10 mouse cellular contexts compared by ENCODE assay signal in genomic region chr1:45675771-45676439, GRCm38 (mm10).
DNase-seq lines count a peak whose midpoint lies in the region; ATAC-seq and TF ChIP-seq lines count a peak whose summit lies in the region.
"Had no signal": no experiment of that assay in that cellular context is flagged by ENCODE, and none has a peak within 500 bp of the region (broad histone marks: within the 10 kb centered on the region; RNA-seq: fewer than 3 reads in every experiment).

No protein-coding gene starts in this region.

- WGBS in intestine, embryonic 14.5 days: 57% methylated on average over 5 of the region's 5 CpGs
- 70% methylated on average over 5 of the region's 5 CpGs for WGBS in intestine, postnatal 0 days
- 77% methylated on average over 5 of the region's 5 CpGs for WGBS in hindbrain, postnatal 0 days
- WGBS in midbrain, postnatal 0 days: 87% methylated on average over 5 of the region's 5 CpGs

- peaks cover 2% of the 10 kb centered on the region; the same call in 1 of the 2 replicates for H3K4me1 ChIP-seq in intestine, embryonic 14.5 days (replicated peaks; ENCODE audit: control insufficient read depth, insufficient read depth, low read length)
- no peaks in the 10 kb centered on the region for H3K4me1 ChIP-seq in intestine, postnatal 0 days (replicated peaks; ENCODE audit: control insufficient read depth, insufficient read depth, low read length)
- H3K4me1 ChIP-seq in hindbrain, postnatal 0 days (ENCODE audit: insufficient read depth, low read length): no peaks in the 10 kb centered on the region
- no peaks in the 10 kb centered on the region for H3K4me1 ChIP-seq in midbrain, postnatal 0 days (ENCODE audit: insufficient read depth, low read length)

- no peaks in the 10 kb centered on the region for H3K9me3 ChIP-seq in intestine, embryonic 14.5 days (ENCODE audit: control insufficient read depth, low read length)
- no peaks in the 10 kb centered on the region for H3K9me3 ChIP-seq in intestine, postnatal 0 days (ENCODE audit: control insufficient read depth)
- no peaks in the 10 kb centered on the region for H3K9me3 ChIP-seq in hindbrain, postnatal 0 days (ENCODE audit: low read length)
- no peaks in the 10 kb centered on the region for H3K9me3 ChIP-seq in midbrain, postnatal 0 days (ENCODE audit: low read length)

- TF ChIP-seq CTCF in intestine, postnatal 0 days (IDR thresholded peaks at IDR 0.05; ENCODE audit: low read depth): no peak
- no peak for TF ChIP-seq CTCF in hindbrain, postnatal 0 days (IDR thresholded peaks at IDR 0.05; ENCODE audit: low read depth)
- TF ChIP-seq CTCF in midbrain, postnatal 0 days (IDR thresholded peaks at IDR 0.05): no peak

- H3K9ac ChIP-seq in intestine, embryonic 14.5 days (ENCODE audit: low read length): no peak overlapping the region
- H3K9ac ChIP-seq in intestine, postnatal 0 days (ENCODE audit: low read depth, low read length): no peak overlapping the region
- no peak overlapping the region for H3K9ac ChIP-seq in hindbrain, postnatal 0 days (replicated peaks; ENCODE audit: low read length)
- no peak overlapping the region for H3K9ac ChIP-seq in midbrain, postnatal 0 days (replicated peaks; ENCODE audit: low read length, poor library complexity, severe bottlenecking)

- DNase-seq in intestine, embryonic 14.5 days (ENCODE audit: low spot score): no peak
- peak; percentile 79 for DNase-seq in adipocyte (ENCODE audit: low spot score)
- DNase-seq in forelimb bud, embryonic 11.5 days (ENCODE audit: low read depth, low spot score): peak; percentile 87
- peak; percentile 44 for DNase-seq in lung, postnatal 25 days (ENCODE audit: low spot score)
- no peak for DNase-seq in hindbrain, postnatal 0 days (ENCODE audit: low spot score)
- DNase-seq in midbrain, postnatal 0 days (ENCODE audit: low spot score): no peak
- DNase-seq in thymus, postnatal 36 days: no peak
- DNase-seq: liver; midbrain, embryonic 14.5 days had no signal

- no peaks in the 10 kb centered on the region for H3K36me3 ChIP-seq in intestine, embryonic 14.5 days (ENCODE audit: control insufficient read depth, insufficient read depth, low read length)
- no peaks in the 10 kb centered on the region for H3K36me3 ChIP-seq in intestine, postnatal 0 days (ENCODE audit: control insufficient read depth, insufficient read depth)
- no peaks in the 10 kb centered on the region for H3K36me3 ChIP-seq in hindbrain, postnatal 0 days (ENCODE audit: insufficient read depth, low read length)
- H3K36me3 ChIP-seq in midbrain, postnatal 0 days (ENCODE audit: insufficient read depth, low read length): no peaks in the 10 kb centered on the region

- peak overlapping the region; percentile 47; the same call in 1 of the 2 replicates for H3K27ac ChIP-seq in intestine, embryonic 14.5 days (ENCODE audit: low read depth)
- no peak overlapping the region for H3K27ac ChIP-seq in intestine, postnatal 0 days (ENCODE audit: low read depth, low read length)
- no peak overlapping the region for H3K27ac ChIP-seq in hindbrain, postnatal 0 days
- H3K27ac ChIP-seq in midbrain, postnatal 0 days (ENCODE audit: low read depth, low read length): no peak overlapping the region

- no peak overlapping the region for H3K4me3 ChIP-seq in intestine, embryonic 14.5 days (ENCODE audit: low read depth, low read length)
- H3K4me3 ChIP-seq in intestine, postnatal 0 days (ENCODE audit: low read depth, low read length): no peak overlapping the region
- H3K4me3 ChIP-seq in hindbrain, postnatal 0 days (ENCODE audit: low read length): no peak overlapping the region
- H3K4me3 ChIP-seq in midbrain, postnatal 0 days (ENCODE audit: low read depth, low read length): no peak overlapping the region

- H3K27me3 ChIP-seq in intestine, embryonic 14.5 days (replicated peaks; ENCODE audit: control insufficient read depth, insufficient read depth, low read length): no peaks in the 10 kb centered on the region
- no peaks in the 10 kb centered on the region for H3K27me3 ChIP-seq in intestine, postnatal 0 days (replicated peaks; ENCODE audit: control insufficient read depth, insufficient read depth, low read length)
- H3K27me3 ChIP-seq in hindbrain, postnatal 0 days (ENCODE audit: insufficient read depth, low read length): no peaks in the 10 kb centered on the region
- H3K27me3 ChIP-seq in midbrain, postnatal 0 days (ENCODE audit: insufficient read depth, low read length): no peaks in the 10 kb centered on the region

- no peak overlapping the region for H3K4me2 ChIP-seq in intestine, embryonic 14.5 days (ENCODE audit: low read length)
- H3K4me2 ChIP-seq in intestine, postnatal 0 days (replicated peaks; ENCODE audit: low read depth): no peak overlapping the region
- no peak overlapping the region for H3K4me2 ChIP-seq in hindbrain, postnatal 0 days (ENCODE audit: low read depth, low read length)
- H3K4me2 ChIP-seq in midbrain, postnatal 0 days (ENCODE audit: low read depth, low read length, poor library complexity, severe bottlenecking): no peak overlapping the region

- no peak; the same call in 1 of the 2 replicates for ATAC-seq in intestine, embryonic 14.5 days (replicated peaks; ENCODE audit: low FRiP score, low TSS enrichment, low read depth)
- ATAC-seq in intestine, postnatal 0 days: no peak
- no peak for ATAC-seq in hindbrain, postnatal 0 days
- ATAC-seq in midbrain, postnatal 0 days (ENCODE audit: low FRiP score): no peak

Comparison
In these comparisons a context has a peak if more than half of its experiments do, and no peak if none do; other contexts are left out.
1. DNase-seq: peak in adipocyte (single experiment), forelimb bud, embryonic 11.5 days (single experiment) and lung, postnatal 25 days (single experiment); none in intestine, embryonic 14.5 days (single experiment), hindbrain, postnatal 0 days (single experiment), midbrain, postnatal 0 days (single experiment) and thymus, postnatal 36 days (0 of 2).